Mouse (Mus musculus) heart, postnatal 0 days (tissue): ENCODE measurements at regions not wholly inside any gene's neighbourhood (a gene's known extent, or its start where the extent isn't known, plus 50 kb on each side); places are given as distances from the start of the nearest gene placed in this dataset.

ENCODE experiments used
- CTCF ChIP-seq: IDR thresholded peaks from 2 replicates; pipeline ENCODE4 v1.5.1; 2016; ENCODE audit warnings: antibody characterized with exemption, control low read depth, low read depth
- EP300 ChIP-seq: IDR thresholded peaks from 2 replicates; pipeline ENCODE4 v1.6.1; 2016; ENCODE audit warnings: antibody characterized with exemption, low read depth

GRCm38 (mm10) chr1:137953369-137953768, 222.1 kb downstream of the Ptprc start:
- no peak for TF ChIP-seq CTCF
- no peak for TF ChIP-seq EP300
